Mouse (Mus musculus) neural tube, embryonic 14.5 days (tissue): ENCODE measurements around the gene Perp. TPM values are rescaled to one million over a fixed set of nuclear protein-coding genes. Genes with fewer than 3 reads are reported as not detected.

Experiments used
- ATAC-seq: fragments of 200-750 bp; cut with Nextera tagmentation; 2 replicates; pipeline ENCODE4 v1.8.0; 2017; ENCODE audit warnings: low read depth, mild to moderate bottlenecking, moderate TSS enrichment, moderate library complexity
- H3K27ac ChIP-seq: fragments of 300-500 bp; sonication (generic); 2 replicates; pipeline ENCODE4 v1.5.1; 2014; ENCODE audit warnings: low read depth, mild to moderate bottlenecking, control low read depth, low read length, moderate library complexity, mixed read lengths
- H3K27me3 ChIP-seq: fragments of 300-500 bp; sonication (generic); 2 replicates; pipeline ENCODE4 v1.6.1; 2014; ENCODE audit warnings: low read length; ENCODE audit not compliant: control insufficient read depth, insufficient read depth
- H3K36me3 ChIP-seq: fragments of 300-500 bp; sonication (generic); 2 replicates; pipeline ENCODE4 v1.6.1; 2014; ENCODE audit warnings: low read length, mixed read lengths; ENCODE audit not compliant: control insufficient read depth, insufficient read depth
- H3K4me1 ChIP-seq: fragments of 300-500 bp; sonication (generic); 2 replicates; pipeline ENCODE4 v1.6.1; 2014; ENCODE audit warnings: low read length; ENCODE audit not compliant: control insufficient read depth, insufficient read depth
- H3K4me2 ChIP-seq: fragments of 300-500 bp; sonication (generic); 2 replicates; pipeline ENCODE4 v1.6.1; 2014; ENCODE audit warnings: mild to moderate bottlenecking, low read depth, low read length, control low read depth
- H3K4me3 ChIP-seq: fragments of 300-500 bp; sonication (generic); 2 replicates; pipeline ENCODE4 v1.5.1; 2014; ENCODE audit warnings: low read depth, low read length, control low read depth, mixed read lengths
- H3K9ac ChIP-seq: fragments of 300-500 bp; sonication (generic); replicated peaks from 2 replicates; pipeline ENCODE4 v1.6.1; 2014; ENCODE audit warnings: low read depth, mild to moderate bottlenecking, control low read depth, low read length, mixed read lengths
- H3K9me3 ChIP-seq: fragments of 300-500 bp; sonication (generic); 2 replicates; pipeline ENCODE4 v1.6.1; 2016; ENCODE audit warnings: low read length; ENCODE audit not compliant: control insufficient read depth
- whole genome bisulfite sequencing: fragments of 180-500 bp; shearing (Covaris S2); extraction: QIAGEN DNeasy Blood & Tissue Kit; methylation state at CpG from one replicate; pipeline ENCODE4 v1.1.7; 2014; 5-methylcytosine and 5-hydroxymethylcytosine counted together
- polyA plus RNA-seq: library from polyadenylated mRNA; unstranded; fragments of >200 nt; fragmentation: Nextera tagmentation; extraction: Ambion mirVana; gene quantifications from 2 replicates; pipeline ENCODE4 v1.2.1, GENCODE M21; 2014

The Perp gene
- polyA plus RNA-seq = 6.8 and 8.7 TPM in 2 replicates

DNA sequence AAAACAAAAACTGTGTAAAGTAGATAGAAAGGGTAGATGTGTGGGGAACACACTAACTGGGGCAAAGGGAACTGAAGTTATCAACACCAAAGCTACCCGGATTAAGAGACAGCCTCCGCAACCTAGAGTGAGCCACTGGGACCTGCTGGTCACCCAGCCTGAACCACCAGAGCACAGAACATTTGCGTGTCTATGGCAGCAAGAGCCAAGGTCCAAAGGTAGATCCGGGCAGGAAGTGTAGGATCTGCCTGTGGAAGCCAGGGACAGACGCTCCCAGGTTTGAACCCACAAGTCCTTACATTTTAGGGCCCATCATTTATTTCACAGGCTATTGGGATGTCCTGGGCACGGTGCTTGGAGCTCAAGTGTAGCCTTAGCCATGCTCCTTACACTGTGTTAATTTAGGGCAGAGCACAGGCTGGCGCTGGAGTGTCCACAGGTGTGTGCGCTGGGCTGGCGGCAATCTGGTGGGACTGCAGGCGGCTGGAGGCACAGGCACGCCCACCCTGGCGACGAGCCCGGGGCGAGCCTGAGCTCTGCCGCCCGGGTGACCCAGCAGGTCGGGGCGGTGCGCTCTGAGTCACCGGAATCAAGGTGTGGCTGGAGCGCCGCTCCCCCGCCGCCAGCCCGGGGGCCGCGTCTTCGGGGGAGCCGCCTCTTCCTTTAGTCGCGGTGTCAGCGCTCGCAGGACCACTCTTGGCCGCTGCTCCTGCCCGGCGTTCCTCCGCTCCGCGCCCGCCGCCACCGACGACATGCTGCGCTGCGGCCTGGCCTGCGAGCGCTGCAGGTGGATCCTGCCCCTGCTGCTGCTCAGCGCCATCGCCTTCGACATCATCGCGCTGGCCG, at the start of gene Perp:
TSS of gene Perp (plus strand) at position 580 of the 846 bp plus-strand sequence.
- no peaks in the 10 kb centered on the region for H3K36me3 ChIP-seq
- ATAC-seq = peak; percentile 90
- H3K27me3 ChIP-seq = no peaks in the 10 kb centered on the region; the same call in 1 of the 2 replicates
- no peaks in the 10 kb centered on the region for H3K9me3 ChIP-seq
- H3K4me2 ChIP-seq = peak within 1 kb of the TSS; percentile 85
- no peak within 1 kb of the TSS for H3K27ac ChIP-seq
- no peaks in the 10 kb centered on the region for H3K4me1 ChIP-seq
- peak within 1 kb of the TSS; percentile 40 for H3K4me3 ChIP-seq
- H3K9ac ChIP-seq = peak within 1 kb of the TSS; percentile 41
- WGBS = 3% methylated on average over 49 of the region's 54 CpGs

DNA sequence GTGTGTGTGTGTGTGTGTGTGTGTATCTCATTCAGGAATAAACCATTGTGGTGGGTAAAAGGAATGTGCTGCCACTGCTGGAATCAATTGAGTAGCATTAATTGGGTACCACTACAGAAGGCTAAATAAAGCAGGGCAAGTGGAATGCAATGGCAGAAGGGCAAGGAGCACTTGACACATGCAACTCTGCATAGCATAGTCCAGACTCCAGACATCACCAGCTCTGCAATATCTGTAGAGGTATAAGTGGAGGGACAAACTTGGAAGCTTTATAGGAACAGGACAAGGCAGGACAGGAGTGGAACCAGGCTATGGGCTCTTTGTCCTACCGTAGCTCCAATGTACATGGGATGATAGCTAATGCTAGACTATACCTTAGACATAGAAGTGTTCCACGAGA, 33.1 kb upstream of the Perp start:
- H3K4me2 ChIP-seq = no peak overlapping the region
- WGBS = 94% methylated on average over 2 of the region's 2 CpGs

DNA sequence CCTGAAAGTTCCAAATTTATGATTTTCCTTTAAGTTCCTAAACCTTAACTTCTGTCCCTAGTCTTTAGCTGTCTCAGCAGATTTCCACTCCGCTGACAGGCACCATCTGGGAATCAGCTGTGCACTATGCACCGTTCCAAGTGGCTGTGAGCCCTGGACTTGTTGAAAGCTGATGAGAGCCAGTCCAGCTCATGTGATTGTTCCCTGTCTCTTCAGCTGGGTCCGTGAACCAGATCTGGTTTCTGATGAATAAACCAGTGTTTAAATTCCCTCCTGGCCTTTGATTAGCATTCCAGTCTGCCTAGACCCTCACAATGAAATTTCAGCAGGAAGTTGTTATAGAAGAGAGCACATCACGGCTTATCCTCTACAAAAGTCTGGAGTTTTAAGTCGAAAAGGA, 28.3 kb upstream of the Perp start:
- Histone ChIP-seq H3K27me3 (no peaks in the 10 kb centered on the region), H3K27ac (no peak overlapping the region), H3K9me3 (no peaks in the 10 kb centered on the region), H3K4me2 (no peak overlapping the region), H3K9ac (no peak overlapping the region), H3K36me3 (no peaks in the 10 kb centered on the region), H3K4me3 (no peak overlapping the region), H3K4me1 (no peaks in the 10 kb centered on the region)
- 48% methylated on average over 5 of the region's 5 CpGs for WGBS
- ATAC-seq = peak; percentile 69; the same call in 1 of the 2 replicates

More for the DNA sequence above, 33.1 kb upstream of the Perp start:
- H3K9me3 ChIP-seq = no peaks in the 10 kb centered on the region
- H3K4me1 ChIP-seq = no peaks in the 10 kb centered on the region
- no peaks in the 10 kb centered on the region for H3K36me3 ChIP-seq
- ATAC-seq = no peak
- no peaks in the 10 kb centered on the region for H3K27me3 ChIP-seq
- H3K9ac ChIP-seq = no peak overlapping the region
- no peak overlapping the region for H3K4me3 ChIP-seq
- H3K27ac ChIP-seq = no peak overlapping the region

GRCm38 (mm10) chr10:18825143-18825542, 19.7 kb upstream of the Perp start:
- Histone ChIP-seq H3K4me3 (no peak overlapping the region), H3K9ac (no peak overlapping the region), H3K36me3 (no peaks in the 10 kb centered on the region), H3K27me3 (no peaks in the 10 kb centered on the region), H3K27ac (no peak overlapping the region), H3K4me2 (no peak overlapping the region), H3K4me1 (no peaks in the 10 kb centered on the region), H3K9me3 (no peaks in the 10 kb centered on the region)
- ATAC-seq = no peak

DNA sequence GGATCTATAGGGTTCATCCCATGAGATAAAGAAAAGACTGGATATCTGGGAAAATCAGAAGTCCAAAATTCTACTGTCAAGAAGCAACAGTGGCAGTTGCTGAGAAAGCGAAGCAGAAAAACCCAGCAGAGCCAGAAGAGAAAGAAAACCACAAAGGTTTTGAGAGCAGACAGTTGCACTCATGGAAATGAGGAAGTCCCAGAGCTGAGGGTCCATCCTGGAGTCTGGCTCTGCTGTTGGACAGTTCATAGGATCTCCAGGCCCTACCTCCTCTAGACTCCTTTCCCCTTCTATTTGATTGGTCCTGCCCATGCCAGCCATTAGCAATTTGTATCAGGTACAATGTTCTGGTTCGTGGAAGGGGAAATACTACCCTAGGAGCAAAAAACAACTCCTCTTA, 18.7 kb upstream of the Perp start:
- H3K4me2 ChIP-seq = no peak overlapping the region
- no peaks in the 10 kb centered on the region for H3K9me3 ChIP-seq
- no peak overlapping the region for H3K9ac ChIP-seq
- no peak for ATAC-seq
- H3K27me3 ChIP-seq = no peaks in the 10 kb centered on the region
- H3K4me1 ChIP-seq = no peaks in the 10 kb centered on the region
- H3K27ac ChIP-seq = no peak overlapping the region
- H3K36me3 ChIP-seq = no peaks in the 10 kb centered on the region
- 80% methylated on average over 2 of the region's 2 CpGs for WGBS
- no peak overlapping the region for H3K4me3 ChIP-seq

GRCm38 (mm10) chr10:18827936-18828335, 16.9 kb upstream of the Perp start:
- H3K9ac ChIP-seq = no peak overlapping the region
- no peak overlapping the region for H3K4me3 ChIP-seq
- H3K4me2 ChIP-seq = no peak overlapping the region
- no peaks in the 10 kb centered on the region for H3K36me3 ChIP-seq
- H3K27ac ChIP-seq = no peak overlapping the region
- H3K4me1 ChIP-seq = no peaks in the 10 kb centered on the region
- no peak for ATAC-seq
- H3K9me3 ChIP-seq = no peaks in the 10 kb centered on the region
- no peaks in the 10 kb centered on the region for H3K27me3 ChIP-seq
- 45% methylated on average over 2 of the region's 2 CpGs for WGBS

GRCm38 (mm10) chr10:18830359-18830758, 14.5 kb upstream of the Perp start:
- no peak overlapping the region for H3K27ac ChIP-seq
- no peaks in the 10 kb centered on the region for H3K27me3 ChIP-seq
- H3K36me3 ChIP-seq = no peaks in the 10 kb centered on the region
- 72% methylated on average over 4 of the region's 4 CpGs for WGBS
- no peak overlapping the region for H3K4me2 ChIP-seq
- H3K4me1 ChIP-seq = no peaks in the 10 kb centered on the region
- no peak for ATAC-seq
- H3K4me3 ChIP-seq = no peak overlapping the region
- H3K9ac ChIP-seq = no peak overlapping the region
- no peaks in the 10 kb centered on the region for H3K9me3 ChIP-seq

DNA sequence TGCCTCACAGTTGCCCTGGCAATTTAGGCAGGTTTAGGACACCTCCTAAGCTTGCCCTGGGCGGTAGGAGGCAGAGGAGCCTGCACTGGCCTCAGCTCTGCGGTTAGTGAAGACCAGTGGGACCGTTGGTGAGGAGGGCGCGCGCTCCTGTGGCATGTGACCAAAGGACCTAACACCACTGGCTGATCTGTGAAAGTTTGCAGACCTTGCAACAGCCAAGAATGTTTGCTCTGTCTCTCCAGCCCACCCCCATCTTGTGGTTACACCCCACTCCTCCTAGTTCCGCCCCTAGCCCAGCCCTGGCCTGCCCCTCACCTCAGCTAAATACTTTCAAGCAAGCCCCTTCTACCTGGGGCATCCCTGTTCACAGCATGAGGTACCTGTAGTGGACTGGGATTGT, 13.0 kb upstream of the Perp start:
- Histone ChIP-seq H3K9ac (no peak overlapping the region), H3K36me3 (no peaks in the 10 kb centered on the region), H3K4me1 (no peaks in the 10 kb centered on the region), H3K4me3 (no peak overlapping the region), H3K27ac (no peak overlapping the region), H3K27me3 (no peaks in the 10 kb centered on the region), H3K4me2 (no peak overlapping the region), H3K9me3 (no peaks in the 10 kb centered on the region)
- 45% methylated on average over 7 of the region's 7 CpGs for WGBS
- 0 out of 2 replicates have a peak, but pooled peaks have one; percentile 24 for ATAC-seq

GRCm38 (mm10) chr10:18834389-18834788, 10.4 kb upstream of the Perp start:
- no peak for ATAC-seq
- 76% methylated on average over 2 of the region's 2 CpGs for WGBS
- H3K36me3 ChIP-seq = no peaks in the 10 kb centered on the region

More at GRCm38 (mm10) chr10:18834389-18834788, 10.4 kb upstream of the Perp start:
- H3K4me3 ChIP-seq = no peak overlapping the region
- H3K9ac ChIP-seq = no peak overlapping the region
- no peaks in the 10 kb centered on the region for H3K4me1 ChIP-seq
- no peaks in the 10 kb centered on the region for H3K27me3 ChIP-seq
- H3K9me3 ChIP-seq = no peaks in the 10 kb centered on the region
- H3K27ac ChIP-seq = no peak overlapping the region
- H3K4me2 ChIP-seq = no peak overlapping the region
